Mouse (Mus musculus) activated CD4-positive, CD25-positive, alpha-beta regulatory T cell, adult 4 months (primary cell): ENCODE measurements around the gene Eef1a2. TPM values are rescaled to one million over a fixed set of nuclear protein-coding genes. Genes with fewer than 3 reads are reported as not detected.
A peak's percentile ranks its signal among the peaks of the same experiment; 100 is the strongest.
"Not testable (repeated sequence)": the region's sequence is repeated elsewhere in the genome, so short reads cannot be mapped to it uniquely, and the experiment has no call there.

ENCODE experiments used
- ATAC-seq: one replicate; pipeline ENCODE4 v1.8.0; 2017
- polyA plus RNA-seq, 2 experiments: library from polyadenylated mRNA; unstranded; fragments of 100-300 nt; shearing (Covaris generic); gene quantifications; one replicate each; pipeline ENCODE4 v1.2.1; 2017

Eef1a2 gene
- not detected for polyA plus RNA-seq

DNA sequence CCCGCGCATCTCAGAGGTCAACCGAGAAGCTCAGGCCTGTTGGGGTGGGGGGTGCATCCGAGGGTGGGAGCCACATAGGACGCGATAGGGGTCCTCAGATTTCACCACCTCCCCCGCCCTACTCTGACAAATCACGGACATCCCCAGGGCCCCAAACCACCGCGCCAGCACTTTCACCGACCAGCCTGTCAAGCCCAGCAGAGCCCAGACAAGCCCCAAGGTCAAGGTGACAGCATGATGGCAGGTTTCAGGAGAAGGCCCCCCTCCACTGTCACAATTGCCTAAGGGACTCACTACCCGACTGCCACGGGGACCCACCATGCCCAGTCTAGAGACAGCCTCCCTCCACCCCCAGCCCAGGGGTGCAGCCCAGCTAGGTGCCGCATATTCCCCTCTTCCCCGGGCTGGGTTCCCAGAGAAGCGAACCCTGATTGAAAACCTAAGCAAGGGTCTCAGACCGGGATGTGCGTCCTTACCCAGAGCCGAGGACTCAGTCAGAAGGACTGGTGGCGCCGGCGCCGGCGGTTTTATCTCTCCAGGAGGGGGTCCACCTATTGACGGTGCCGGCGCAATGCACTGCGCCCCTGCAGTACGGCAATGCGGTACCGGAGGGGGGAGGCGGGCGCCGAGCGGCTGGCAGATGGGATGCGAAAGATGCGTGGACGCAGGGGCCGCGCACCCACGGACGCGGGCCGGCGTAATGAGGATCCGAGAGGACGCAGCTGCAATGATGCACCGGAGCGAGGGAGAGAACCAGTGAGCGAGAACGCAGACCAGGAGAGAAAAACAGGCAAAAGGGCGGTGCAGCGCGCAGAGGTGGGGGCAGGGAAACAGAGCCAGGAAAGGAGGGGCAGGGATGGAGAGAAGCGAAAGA lies at the start of gene Eef1a2:
TSS of gene Eef1a2 (minus strand) at position 767 of the 874 bp plus-strand sequence.
- no peak for ATAC-seq

DNA sequence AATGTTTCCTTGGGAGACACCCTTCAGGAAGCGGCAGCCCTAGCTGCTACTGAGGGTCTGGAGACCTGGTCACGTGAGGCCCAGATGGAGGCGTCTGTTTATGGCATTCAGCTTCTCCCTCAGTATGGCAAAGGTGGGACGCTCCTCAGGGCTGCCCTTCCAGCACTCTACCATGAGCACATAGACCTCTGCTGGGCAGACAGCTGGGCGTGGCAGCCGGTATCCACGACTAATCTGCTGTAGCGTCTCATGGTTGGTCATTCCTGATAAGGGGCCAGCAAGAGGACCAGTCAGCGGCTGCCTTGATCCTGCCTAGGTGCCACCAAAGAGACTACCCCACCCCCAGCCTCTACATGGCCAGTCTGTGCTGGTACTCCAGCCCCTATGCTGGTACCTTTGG lies 49.3 kb upstream of the Eef1a2 start:
- no peak for ATAC-seq

DNA sequence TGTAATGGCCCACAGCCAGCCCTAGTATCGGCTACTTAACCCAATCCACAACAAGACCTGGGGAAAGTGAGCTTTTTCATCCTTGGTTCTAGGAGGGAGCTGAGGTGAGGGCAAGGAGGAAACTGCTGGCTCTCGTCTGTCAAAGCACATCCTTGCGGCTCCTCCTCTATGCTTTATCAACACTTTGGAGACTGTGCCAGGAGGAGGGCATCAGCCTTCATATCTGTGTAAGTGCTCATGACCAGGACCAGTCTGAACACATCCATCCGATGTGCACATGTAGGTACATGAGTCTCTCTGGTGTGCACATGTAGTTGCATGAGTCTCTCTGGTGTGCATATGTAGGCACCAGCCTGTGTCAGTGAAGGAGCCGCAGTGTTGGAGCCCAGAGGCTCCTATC lies 48.9 kb upstream of the Eef1a2 start:
- ATAC-seq = no peak

DNA sequence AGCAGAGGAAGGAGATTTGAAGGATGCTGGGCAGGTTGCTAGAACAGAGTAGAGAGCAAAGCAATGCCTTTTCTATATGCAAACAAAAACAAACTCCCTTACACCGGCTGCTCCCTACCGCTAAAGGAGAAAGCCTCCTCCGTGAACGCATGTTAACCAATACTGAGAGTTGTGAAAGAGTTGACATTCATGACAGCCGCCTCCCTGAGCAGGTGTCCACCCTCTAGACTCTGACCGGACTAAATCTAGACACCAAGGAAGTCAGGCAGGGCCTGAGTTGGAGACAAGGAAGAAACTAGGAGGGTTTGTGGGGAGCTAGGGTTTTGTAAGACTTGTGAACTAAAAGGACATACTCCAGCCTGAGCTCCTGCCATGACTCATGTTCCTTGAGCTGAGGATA lies 46.1 kb upstream of the Eef1a2 start:
- ATAC-seq = no peak

DNA sequence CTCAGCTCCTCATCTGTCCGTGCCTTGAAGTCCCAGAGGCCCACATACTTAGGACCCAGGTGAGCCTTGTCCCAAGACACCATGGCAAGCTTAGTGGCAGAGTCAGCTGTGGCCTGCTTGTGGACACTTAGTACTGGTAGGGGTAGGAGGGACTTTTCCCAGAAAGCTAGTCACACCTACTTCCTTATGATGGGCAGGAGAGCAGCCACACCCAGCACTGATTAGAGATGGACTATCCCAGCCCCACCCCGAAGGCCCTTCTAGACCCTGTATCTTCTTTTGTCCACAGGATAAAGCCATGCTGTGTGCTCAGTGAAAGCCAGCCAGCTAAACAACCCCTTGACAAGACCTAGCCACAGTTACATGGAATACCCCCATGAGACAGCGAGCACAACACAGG lies 45.6 kb upstream of the Eef1a2 start, which contains the start of gene Ptk6:
TSS of gene Ptk6 (minus strand) at position 368 of the 400 bp plus-strand sequence.
- ATAC-seq = no peak

DNA sequence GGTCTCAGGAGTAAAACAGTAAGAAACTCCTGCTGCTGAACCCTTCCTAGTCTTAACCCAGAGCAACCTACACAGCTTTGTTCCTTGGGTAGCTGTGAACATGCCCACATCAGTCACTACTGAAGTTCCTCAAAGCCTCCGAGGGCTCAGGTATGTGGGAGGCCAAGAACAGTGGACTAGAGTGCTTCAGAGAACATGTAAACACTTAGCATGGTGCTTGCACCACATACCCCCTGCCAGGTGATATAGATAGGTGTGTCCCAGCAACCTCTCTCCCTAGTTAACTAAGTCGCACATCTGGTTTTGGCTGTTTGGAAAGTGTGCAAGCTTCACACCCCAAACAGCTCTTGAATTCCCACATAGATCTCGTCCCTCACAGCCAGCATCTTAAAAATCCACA lies 44.8 kb upstream of the Eef1a2 start:
- no peak for ATAC-seq

DNA sequence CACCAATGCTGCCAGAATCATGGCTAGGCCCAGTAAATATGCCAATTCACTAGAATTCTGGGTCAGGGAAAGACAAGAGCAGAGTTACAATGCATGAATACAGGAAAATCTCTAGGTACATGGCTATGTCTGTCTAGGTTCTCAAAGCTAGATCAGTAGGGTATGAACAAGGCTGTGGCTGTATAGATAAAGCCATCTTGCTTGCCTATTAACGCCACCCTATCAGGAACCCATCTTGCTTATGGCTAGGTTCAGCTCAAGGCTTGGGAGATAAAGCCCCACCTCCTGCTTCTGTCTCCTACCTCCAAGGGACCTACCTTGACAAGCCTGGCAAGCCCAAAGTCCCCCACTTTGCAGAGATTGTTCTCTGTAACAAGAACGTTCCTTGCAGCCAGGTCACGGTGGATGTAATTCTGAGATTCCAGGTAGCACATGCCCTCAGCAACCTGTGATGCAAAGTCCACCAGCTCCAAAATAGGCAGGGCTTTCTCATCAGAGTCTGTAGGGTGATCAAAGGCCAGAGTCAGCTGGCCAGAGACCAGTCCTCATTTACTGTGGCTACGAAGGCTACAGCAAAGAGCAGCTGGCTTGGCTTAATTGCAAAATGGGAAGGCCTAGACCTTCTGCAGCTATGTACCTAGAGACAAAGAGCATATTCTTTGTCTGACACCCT lies 40.0 kb upstream of the Eef1a2 start:
- no peak for ATAC-seq

DNA sequence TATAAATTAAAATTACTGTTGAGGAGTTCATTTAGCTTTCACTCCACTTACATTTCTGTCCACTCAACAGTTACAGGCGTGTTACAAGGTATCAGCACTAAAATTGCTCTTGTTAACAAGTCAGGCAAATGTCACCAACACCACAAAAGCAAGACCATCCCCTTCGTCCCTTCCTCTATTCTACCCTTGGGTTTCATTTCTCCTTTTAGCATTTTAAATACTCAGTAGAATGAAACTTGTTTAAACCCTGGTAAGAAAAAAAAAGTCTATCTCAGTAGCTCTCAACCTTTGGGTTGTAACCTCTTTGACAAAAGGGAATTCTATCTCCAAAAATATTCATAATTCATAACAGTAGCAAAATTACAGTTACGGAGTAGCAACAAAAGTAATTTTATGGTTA lies 36.2 kb upstream of the Eef1a2 start:
- no peak for ATAC-seq

DNA sequence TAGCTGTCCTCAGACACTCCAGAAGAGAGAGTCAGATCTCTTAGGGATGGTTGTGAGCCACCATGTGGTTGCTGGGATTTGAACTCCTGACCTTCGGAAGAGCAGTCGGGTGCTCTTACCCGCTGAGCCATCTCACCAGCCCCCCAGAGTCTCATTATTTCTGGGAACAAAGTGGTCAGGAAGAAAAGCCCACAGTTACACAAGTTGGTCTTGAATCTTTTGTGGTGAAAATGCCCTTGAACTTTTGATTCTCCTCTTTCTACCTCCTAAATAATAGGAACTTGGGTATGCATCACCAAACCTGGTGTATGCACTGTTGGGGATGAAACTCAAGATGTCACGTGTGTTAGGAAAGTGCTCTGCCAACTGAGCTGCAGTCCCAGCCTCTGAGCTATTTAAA lies 35.1 kb upstream of the Eef1a2 start:
- ATAC-seq = no peak

DNA sequence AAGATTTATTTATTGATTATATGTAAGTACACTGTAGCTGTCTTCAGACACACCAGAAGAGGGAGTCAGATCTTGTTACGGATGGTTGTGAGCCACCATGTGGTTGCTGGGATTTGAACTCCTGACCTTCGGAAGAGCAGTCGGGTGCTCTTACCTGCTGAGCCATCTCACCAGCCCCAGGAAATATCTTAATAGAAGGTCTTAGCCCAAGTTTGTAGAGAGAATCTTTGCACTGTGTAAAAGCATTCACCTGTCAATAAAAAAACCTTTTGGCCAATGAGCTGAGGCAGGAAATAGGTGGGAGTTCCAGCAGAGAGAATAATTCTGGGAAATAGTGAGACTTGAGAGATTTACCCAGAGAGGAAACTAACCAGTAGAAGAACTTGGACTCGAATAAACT lies 34.6 kb upstream of the Eef1a2 start:
- ATAC-seq = not testable (repeated sequence)

DNA sequence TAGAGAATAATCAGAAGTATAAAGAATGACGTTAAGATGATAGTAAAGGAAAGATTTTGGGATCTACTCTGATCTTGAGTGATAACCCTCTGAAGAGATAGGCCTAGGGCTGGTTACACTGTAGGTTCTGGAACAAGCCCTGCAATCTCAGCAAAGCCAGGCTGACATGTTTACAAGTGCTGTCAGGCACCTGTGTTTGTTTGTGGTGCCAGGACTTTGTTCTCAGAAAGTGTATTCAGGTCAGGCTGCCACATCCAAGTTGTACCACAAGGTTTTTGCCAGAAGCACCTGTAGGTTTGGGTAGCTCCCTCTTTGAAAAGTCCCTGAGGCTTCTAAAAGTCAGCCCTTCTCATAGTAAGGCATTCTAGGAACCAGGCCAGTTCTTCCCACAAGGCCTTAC lies 32.5 kb upstream of the Eef1a2 start:
- ATAC-seq = no peak

DNA sequence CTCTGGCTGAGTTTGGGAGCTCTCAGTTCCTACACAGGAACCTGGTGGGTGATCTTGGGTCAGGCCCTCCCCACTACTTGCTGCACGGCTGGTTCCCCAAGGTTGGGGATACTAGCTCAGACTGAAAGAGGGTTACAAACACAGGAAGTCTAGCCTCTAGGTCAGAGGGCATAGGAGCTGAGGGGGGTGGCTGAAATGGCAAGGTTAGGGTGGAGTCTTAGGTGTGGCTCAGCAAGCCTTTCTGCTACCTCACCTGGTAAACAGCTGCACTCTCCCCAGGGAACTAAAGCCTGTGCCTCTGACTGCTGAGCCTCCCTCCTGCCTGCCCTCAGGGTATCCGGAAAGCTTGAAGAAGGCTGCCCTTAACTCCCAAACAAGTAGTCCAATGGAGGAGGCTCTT lies 31.9 kb upstream of the Eef1a2 start:
- peak; percentile 6 for ATAC-seq

DNA sequence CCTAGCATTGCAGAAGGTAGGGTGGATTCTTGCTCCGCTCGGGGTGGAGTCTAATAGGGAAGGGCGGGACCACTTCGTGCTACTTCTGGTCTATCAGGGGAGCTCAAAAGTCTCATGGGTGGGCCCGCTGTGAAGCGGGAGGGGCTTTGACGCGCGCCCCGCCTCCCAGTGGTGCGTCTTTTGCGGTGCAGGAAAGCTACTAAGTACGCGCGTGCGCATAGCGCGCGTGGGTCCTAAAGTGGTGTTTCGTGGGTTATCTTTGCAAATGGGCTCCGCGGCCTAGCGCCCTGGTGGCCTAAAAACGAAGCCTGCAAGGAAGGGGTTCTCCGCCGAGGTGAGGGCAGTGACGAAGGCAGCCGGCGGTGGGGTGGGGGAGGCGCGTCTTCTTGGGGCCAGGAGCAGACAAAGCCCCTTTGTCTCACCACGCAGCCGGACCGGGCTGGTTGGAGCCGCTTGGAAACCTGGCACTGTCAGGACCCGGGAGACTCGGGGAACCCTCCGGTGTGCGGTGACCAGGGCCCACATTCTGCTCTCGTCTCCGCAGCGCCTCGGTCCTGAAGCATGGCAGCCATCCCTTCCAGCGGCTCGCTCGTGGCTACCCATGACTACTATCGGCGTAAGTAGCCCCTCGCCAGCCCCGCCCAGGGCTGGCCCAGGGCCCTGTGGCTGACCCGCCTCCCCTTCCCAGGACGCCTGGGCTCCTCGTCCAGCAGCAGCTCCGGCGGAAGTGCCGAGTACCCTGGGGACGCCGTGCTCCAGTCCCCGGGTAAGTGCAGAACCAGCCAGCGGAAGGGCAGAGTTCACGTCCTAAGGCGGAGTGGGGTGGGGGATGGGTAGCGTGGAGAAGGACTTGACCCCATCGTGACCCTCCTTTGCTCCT lies 30.5 kb upstream of the Eef1a2 start, which contains the start of gene Ppdpf:
TSS of gene Ppdpf (plus strand) at position 127 of the 880 bp plus-strand sequence.
- peak; percentile 89 for ATAC-seq

DNA sequence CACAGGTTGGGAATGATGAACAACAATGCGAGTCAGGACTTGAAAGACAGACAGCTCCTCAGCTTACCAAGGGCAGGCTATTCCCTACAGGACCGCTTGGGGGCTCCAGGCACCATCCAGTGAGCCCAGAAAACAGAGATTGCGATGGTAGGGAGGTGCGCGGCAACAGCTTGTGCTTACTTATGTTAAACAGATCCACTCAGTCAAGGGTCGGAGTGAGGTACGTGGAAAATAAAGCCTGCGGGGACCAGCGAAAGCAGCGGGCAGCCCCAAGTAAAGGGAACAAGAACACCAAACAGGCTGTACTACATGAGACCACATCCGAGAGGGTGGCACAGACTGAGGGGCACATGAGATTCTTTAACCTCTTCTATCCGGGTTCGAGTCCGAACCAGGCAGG lies 29.8 kb upstream of the Eef1a2 start:
- peak; percentile 63 for ATAC-seq

DNA sequence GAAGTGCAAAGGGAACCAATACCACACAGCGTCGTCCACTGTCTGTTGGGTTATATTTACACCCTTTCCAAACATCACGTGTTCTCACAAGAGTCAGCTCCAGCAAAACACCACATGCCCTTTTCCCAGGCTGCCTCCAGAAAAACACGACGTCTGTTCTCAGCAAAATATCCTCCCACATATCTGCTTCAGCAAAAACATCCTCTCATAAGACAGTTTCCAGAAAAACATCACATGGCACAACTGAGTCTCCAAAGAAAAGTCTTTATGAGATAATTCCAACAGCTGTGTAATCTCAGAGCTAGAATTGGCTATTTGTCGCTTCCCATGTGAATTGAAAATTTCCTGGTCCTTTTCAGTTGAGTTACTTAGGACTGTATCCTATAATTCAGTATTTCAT lies 24.1 kb upstream of the Eef1a2 start:
- ATAC-seq = no peak

DNA sequence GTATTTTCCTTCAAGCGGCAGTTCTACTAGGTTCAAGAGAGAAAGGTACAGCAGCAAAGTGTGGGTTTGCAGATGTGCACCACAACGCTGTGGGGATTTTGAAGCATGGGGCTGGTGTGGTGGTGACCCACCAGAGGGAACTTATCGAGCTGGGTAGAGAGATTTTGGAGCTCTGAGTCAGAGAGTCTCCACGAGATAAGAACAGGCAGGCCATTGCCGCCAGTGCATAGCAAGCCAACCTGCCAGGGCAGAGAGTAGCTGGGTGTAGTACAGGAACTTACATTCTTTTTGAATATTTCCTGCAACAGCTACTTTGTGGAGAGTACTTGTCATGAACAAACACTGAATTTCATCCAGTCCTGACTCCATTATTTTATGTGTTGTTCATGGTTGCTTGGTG lies 21.7 kb upstream of the Eef1a2 start:
- no peak for ATAC-seq

DNA sequence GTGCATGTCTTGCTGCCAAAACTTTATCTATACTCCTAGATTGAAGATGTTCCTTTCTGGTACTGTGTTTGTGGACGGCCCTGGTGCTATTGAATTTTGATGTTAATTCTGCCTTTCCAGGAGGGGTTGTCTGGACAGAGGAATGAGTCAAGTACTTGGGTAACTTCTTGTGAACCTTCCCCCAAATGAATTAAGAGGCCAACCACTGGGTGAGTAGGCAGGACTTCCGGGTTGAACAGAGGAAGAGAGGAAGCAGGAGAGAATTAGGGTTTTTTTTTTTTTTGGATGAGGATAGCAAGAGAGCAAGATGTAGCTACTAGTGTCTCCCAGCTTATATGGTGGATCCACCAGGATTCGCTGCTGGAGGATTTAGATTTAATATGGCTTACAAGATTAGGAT lies 21.2 kb upstream of the Eef1a2 start:
- ATAC-seq = no peak

DNA sequence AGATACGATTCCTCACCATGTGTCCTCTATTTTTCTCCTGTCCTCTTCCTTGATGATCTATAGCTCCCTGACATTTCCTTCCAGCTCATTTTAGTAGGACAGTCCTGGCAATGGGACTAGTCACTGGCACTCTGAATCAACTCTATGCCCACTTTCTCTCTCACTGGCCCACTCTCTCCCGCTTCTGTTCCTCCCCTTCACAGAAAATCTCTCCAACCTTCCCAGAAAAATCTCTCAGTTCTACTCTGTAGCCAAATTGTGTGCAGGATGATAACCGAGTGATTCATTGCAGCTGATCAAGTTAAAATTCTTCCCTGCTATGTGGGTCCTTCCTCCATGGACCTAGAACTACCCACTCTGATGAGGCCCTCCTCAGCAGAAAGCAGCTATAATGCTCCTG lies 17.8 kb upstream of the Eef1a2 start:
- no peak for ATAC-seq

DNA sequence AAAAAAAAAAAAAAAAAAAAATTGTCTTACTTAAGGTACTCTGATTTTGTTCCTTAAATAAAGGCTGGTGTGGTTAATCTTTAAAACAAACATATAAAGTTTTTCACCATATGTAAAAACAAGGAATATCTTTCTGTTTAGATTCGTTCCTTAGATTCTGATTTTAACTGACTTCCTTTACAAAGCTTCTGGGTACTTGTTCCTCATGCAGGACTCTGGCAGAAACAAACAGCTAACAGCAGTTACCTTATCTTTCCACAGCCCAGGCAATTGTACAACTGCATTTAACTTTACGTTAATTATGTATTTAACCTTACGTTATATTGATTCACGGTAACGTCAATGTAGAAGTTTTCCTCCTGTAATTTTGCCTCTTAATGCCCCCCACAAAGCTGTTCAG lies 9.7 kb upstream of the Eef1a2 start:
- ATAC-seq = no peak

DNA sequence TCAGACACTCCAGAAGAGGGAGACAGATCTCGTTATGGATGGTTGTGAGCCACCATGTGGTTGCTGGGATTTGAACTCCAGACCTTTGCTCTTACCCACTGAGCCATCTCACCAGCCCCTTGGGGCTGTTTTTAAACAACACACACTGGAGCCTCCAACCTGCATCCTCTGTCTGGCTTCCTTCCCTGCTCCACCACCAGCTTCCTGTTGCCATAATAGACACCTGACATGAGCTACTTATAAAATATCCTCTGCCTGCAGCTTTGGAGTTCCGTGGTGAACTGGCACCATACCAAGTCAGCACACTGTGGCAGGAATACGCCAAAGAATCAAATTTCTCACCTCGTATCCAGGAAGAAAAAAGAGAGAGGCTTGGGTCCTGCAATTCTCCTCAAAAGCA lies 4.0 kb upstream of the Eef1a2 start:
- no peak for ATAC-seq

DNA sequence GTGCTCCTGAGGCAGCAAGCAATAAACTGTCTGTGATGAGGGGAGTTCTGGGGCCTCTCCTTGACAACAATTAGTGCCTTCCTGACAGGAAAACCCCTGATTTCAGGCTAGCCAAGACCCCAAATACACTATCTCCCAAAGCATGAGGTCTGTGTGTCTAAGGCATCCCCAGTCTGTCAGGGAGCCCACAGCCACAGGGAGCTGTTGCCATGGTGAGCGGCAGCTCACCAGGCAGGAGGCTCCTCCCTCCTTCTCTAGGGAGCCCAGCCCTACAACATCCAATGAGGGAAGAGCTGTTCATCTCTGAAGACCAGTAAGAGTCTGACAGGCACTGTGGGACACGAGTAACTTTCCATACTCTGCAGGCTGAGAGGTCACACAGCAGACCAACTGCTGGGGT lies 3.0 kb upstream of the Eef1a2 start:
- no peak for ATAC-seq

DNA sequence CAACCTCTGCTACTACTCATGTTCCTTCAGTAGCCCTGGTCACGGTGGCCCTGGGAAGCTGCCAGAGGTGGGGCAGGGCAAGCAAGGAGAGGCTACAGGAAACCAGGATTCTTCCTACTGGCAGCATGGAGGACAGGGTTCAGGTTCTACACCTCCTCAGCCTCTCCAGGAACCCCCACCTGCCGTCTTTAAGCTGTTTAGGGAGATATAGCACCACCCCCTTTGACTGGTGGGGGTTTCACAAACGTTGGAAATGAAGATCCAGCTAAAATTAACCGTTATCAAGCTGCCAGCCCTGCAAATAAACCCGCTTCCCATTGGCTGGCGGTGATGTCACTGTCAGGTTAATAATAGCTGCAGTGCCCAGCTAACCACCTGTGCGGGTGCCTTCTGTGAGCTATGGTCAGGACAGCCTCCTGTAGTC lies 2.3 kb upstream of the Eef1a2 start:
- no peak for ATAC-seq

DNA sequence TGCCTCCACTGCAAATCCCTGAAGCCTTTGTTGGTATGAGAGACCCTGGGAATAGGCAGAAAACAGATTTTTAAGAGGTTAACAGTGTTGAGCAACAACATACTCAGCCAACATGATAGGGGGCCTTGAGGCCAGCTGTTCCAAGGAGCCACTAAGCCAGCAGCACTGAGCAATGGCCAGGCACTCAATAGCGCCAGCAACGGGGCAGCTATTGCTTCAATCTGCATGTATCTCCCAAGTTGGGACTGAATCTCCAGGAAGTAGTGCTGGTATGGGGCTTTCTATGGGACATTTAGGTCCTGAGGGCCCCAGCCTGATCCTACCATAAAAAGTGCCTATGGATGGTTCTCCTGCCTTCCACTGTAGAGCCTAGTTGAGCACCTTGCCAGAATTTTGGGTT lies 1.7 kb upstream of the Eef1a2 start:
- no peak for ATAC-seq
